Comparison of ENCODE assay signal across 9 mouse cellular contexts in the genomic region with DNA sequence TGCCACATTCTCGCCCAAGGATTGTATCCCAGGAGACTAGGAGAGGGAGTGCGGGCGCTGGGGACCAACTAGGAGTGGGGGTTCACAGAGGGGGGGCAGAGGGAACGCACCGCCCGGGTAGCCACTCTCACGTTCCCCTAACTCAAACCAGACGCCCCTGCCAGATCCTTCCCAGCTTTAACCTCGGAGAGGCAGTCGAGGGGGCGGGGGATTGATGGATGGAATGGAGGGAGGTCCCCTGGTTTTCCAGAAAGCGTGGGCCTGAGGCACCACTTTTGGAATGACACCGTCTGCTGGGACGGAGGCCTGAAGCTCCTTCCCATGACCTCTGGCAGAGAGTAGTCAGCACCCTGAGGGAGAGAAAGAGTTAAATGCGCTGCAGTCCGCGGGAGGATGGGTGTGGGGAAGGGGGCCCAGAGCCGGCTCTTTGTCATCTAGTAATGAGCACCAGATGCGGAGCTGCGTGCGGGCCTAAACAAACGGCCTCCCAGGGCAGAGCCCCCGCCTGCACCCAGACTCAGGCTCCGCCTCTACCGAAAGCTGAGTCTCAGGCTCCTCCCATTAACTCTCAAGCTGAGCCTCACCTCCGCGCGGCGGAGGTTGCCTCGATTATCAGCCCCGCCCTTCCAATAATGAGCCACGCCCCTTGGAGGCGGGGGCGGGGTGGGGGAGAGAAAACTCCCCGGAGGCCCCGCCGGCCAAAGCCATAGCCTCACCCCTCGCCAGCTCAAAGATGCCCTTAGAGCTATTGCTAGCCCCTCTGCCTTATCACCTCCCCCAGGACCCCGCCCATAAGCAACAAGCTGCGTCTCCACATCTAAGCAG. TPM values are rescaled to one million over a fixed set of nuclear protein-coding genes. Genes with fewer than 3 reads are reported as not detected.
DNase-seq lines count a peak whose midpoint lies in the region; ATAC-seq and TF ChIP-seq lines count a peak whose summit lies in the region.
"Had no signal": no experiment of that assay in that cellular context is flagged by ENCODE, and none has a peak within 500 bp of the region (broad histone marks: within the 10 kb centered on the region; RNA-seq: fewer than 3 reads in every experiment).

No protein-coding gene starts in this region.

- TF ChIP-seq CTCF in CH12.LX (conservative IDR thresholded peaks at IDR 0.05 in 1 of 2, IDR thresholded peaks at IDR 0.05 in 1 of 2; ENCODE audit: low read depth in 2 of 2, low read length in 2 of 2), result no peak

- no peaks in the 10 kb centered on the region for H3K36me3 ChIP-seq in CH12.LX (replicated peaks in 1 of 2; ENCODE audit: control insufficient read depth in 1 of 2, insufficient read depth in 1 of 2, low read length in 1 of 2)
- H3K36me3 ChIP-seq in embryonic facial prominence, embryonic 14.5 days (ENCODE audit: control insufficient read depth, insufficient read depth, low read length), result no peaks in the 10 kb centered on the region
- no peaks in the 10 kb centered on the region for H3K36me3 ChIP-seq in heart, embryonic 12.5 days
- no peaks in the 10 kb centered on the region for H3K36me3 ChIP-seq in kidney, embryonic 14.5 days (ENCODE audit: control insufficient read depth, insufficient read depth, low read length)

- 0 out of 2 replicates have a peak overlapping the region, but pooled peaks have one; percentile 35 for H3K9ac ChIP-seq in CH12.LX (ENCODE audit: insufficient read depth, low read depth)
- H3K9ac ChIP-seq in embryonic facial prominence, embryonic 14.5 days (ENCODE audit: low read depth, low read length), result peak overlapping the region; percentile 83
- peak overlapping the region; percentile 27 for H3K9ac ChIP-seq in heart, embryonic 12.5 days
- peak overlapping the region; percentile 51 for H3K9ac ChIP-seq in kidney, embryonic 14.5 days (ENCODE audit: low read depth, low read length)

- DNase-seq in CH12.LX (ENCODE audit: extremely low read depth), result peak; percentile 82
- peak; percentile 89 for DNase-seq in adipocyte (ENCODE audit: low spot score)
- DNase-seq in embryonic facial prominence, embryonic 14.5 days (ENCODE audit: low spot score), result peak; percentile 98
- peak; percentile 74 for DNase-seq in lung, postnatal 25 days (ENCODE audit: low spot score)
- DNase-seq in skeletal muscle tissue, adult 2 months (ENCODE audit: low read depth, low spot score), result peak; percentile 77
- no peak for DNase-seq in layer of hippocampus, adult 9-11 months

- TF ChIP-seq RAD21 in CH12.LX (IDR thresholded peaks at IDR 0.05; ENCODE audit: low read depth, low read length), result no peak

- peak; percentile 91 for ATAC-seq in embryonic facial prominence, embryonic 14.5 days (ENCODE audit: low read depth)
- peak; percentile 79 for ATAC-seq in heart, embryonic 12.5 days (ENCODE audit: insufficient number of reproducible peaks, low FRiP score)
- peak; percentile 84 for ATAC-seq in kidney, embryonic 14.5 days (ENCODE audit: low FRiP score, low TSS enrichment)

- dilution Hi-C loops in CH12.LX (cut with MboI; ENCODE audit: extremely low pct_ligation_motif_present, extremely low pct_unique_long_range_greater_than_20kb, low sequenced_read_pairs), result no loop called here

- 0% methylated on average over 21 of the region's 40 CpGs for WGBS in embryonic facial prominence, embryonic 14.5 days
- under 1% methylated on average over 40 of the region's 40 CpGs for WGBS in heart, embryonic 12.5 days
- 2% methylated on average over 40 of the region's 40 CpGs for WGBS in kidney, embryonic 14.5 days

- H3K27me3 ChIP-seq in CH12.LX (replicated peaks), result peaks cover 83% of the 10 kb centered on the region
- no peaks in the 10 kb centered on the region; the same call in 1 of the 2 replicates for H3K27me3 ChIP-seq in embryonic facial prominence, embryonic 14.5 days (replicated peaks; ENCODE audit: control insufficient read depth, insufficient read depth, low read length)
- H3K27me3 ChIP-seq in heart, embryonic 12.5 days (replicated peaks), result peaks cover 33% of the 10 kb centered on the region
- peaks cover 12% of the 10 kb centered on the region for H3K27me3 ChIP-seq in kidney, embryonic 14.5 days (ENCODE audit: control insufficient read depth, insufficient read depth, low read length)

- H3K27ac ChIP-seq in CH12.LX (ENCODE audit: insufficient read depth, low read depth), result no peak overlapping the region
- peak overlapping the region; percentile 96 for H3K27ac ChIP-seq in embryonic facial prominence, embryonic 14.5 days (replicated peaks; ENCODE audit: low read depth, low read length)
- peak overlapping the region; percentile 59 for H3K27ac ChIP-seq in heart, embryonic 12.5 days (ENCODE audit: poor library complexity, severe bottlenecking)
- H3K27ac ChIP-seq in kidney, embryonic 14.5 days (ENCODE audit: low read depth, low read length), result peak overlapping the region; percentile 82

- in situ Hi-C loops in CH12.LX (cut with MboI; ENCODE audit: low pct_ligation_motif_present, low pct_unique_long_range_greater_than_20kb, low sequenced_read_pairs), result no loop called here

- no peak for TF ChIP-seq EP300 in CH12.LX (IDR thresholded peaks at IDR 0.05; ENCODE audit: low read length)

- no peak for TF ChIP-seq POLR2A in CH12.LX (IDR thresholded peaks at IDR 0.05; ENCODE audit: low read depth, low read length)

- peaks cover 6% of the 10 kb centered on the region for H3K9me3 ChIP-seq in CH12.LX (replicated peaks; ENCODE audit: low read length)
- no peaks in the 10 kb centered on the region for H3K9me3 ChIP-seq in embryonic facial prominence, embryonic 14.5 days (ENCODE audit: control insufficient read depth, low read length)
- no peaks in the 10 kb centered on the region for H3K9me3 ChIP-seq in heart, embryonic 12.5 days (replicated peaks)
- no peaks in the 10 kb centered on the region for H3K9me3 ChIP-seq in kidney, embryonic 14.5 days (ENCODE audit: control insufficient read depth, low read length)

- peak overlapping the region; percentile 80 for H3K4me2 ChIP-seq in CH12.LX (ENCODE audit: insufficient read depth, low read depth, poor library complexity, severe bottlenecking)
- peak overlapping the region; percentile 77 for H3K4me2 ChIP-seq in embryonic facial prominence, embryonic 14.5 days (ENCODE audit: low read depth, low read length)
- peak overlapping the region; percentile 96 for H3K4me2 ChIP-seq in heart, embryonic 12.5 days
- peak overlapping the region; percentile 52 for H3K4me2 ChIP-seq in kidney, embryonic 14.5 days (replicated peaks; ENCODE audit: low read depth, low read length)

- H3K4me1 ChIP-seq in CH12.LX (ENCODE audit: control insufficient read depth in 1 of 2, insufficient read depth in 2 of 2), result peaks cover 8 to 23% of the 10 kb centered on the region in 2 experiments; a peak in 3 of 4 replicates
- peaks cover 39% of the 10 kb centered on the region for H3K4me1 ChIP-seq in embryonic facial prominence, embryonic 14.5 days (ENCODE audit: control insufficient read depth, insufficient read depth, low read length)
- H3K4me1 ChIP-seq in heart, embryonic 12.5 days (replicated peaks), result peaks cover 57% of the 10 kb centered on the region
- peaks cover 37% of the 10 kb centered on the region for H3K4me1 ChIP-seq in kidney, embryonic 14.5 days (ENCODE audit: control insufficient read depth, insufficient read depth, low read length)

- no peaks in the 10 kb centered on the region for H3K79me2 ChIP-seq in CH12.LX (replicated peaks; ENCODE audit: control insufficient read depth, extremely low read depth, insufficient read depth, poor library complexity, severe bottlenecking)

- peak overlapping the region; percentile 29 to 47 (median 37) for H3K4me3 ChIP-seq in CH12.LX (replicated peaks in 1 of 3; ENCODE audit: low read depth in 2 of 3, low read length in 2 of 3, poor library complexity in 1 of 3)
- H3K4me3 ChIP-seq in embryonic facial prominence, embryonic 14.5 days (ENCODE audit: low read depth, low read length), result peak overlapping the region; percentile 60
- peak overlapping the region; percentile 48 for H3K4me3 ChIP-seq in heart, embryonic 12.5 days
- peak overlapping the region; percentile 46 for H3K4me3 ChIP-seq in kidney, embryonic 14.5 days (ENCODE audit: low read length)

RNA-seq across cellular contexts. Expression of a gene that starts 3.9 kb away (rescaled TPM):
- not detected in 2 replicates for total RNA-seq in CH12.LX (2012; rRNA removed)
- total RNA-seq in CH12.LX (2014; rRNA removed), result not detected in 2 replicates
- not detected in 2 replicates for polyA plus RNA-seq in CH12.LX (2012; ENCODE audit: insufficient read length, low read depth)
- polyA plus RNA-seq in embryonic facial prominence, embryonic 14.5 days (2014; fragmentation: Nextera tagmentation; extraction: Ambion mirVana), result 138 and 146 TPM in 2 replicates
- 21.4 and 23.0 TPM in 2 replicates for polyA plus RNA-seq in heart, embryonic 12.5 days (2016; fragmentation: Nextera tagmentation; extraction: Ambion mirVana)
- 44.2 and 57.9 TPM in 2 replicates for polyA plus RNA-seq in kidney, embryonic 14.5 days (2014; fragmentation: Nextera tagmentation; extraction: Ambion mirVana)
- total RNA-seq: neutrophil, adult 5-6 weeks had no signal

RNA-seq across cellular contexts. Expression of a gene that starts 13.6 kb away (rescaled TPM):
- total RNA-seq in CH12.LX (2012; rRNA removed), result not detected in 2 replicates
- not detected in 2 replicates for total RNA-seq in CH12.LX (2014; rRNA removed)
- polyA plus RNA-seq in CH12.LX (2012; ENCODE audit: insufficient read length, low read depth), result not detected in 2 replicates
- polyA plus RNA-seq in embryonic facial prominence, embryonic 14.5 days (2014; fragmentation: Nextera tagmentation; extraction: Ambion mirVana), result 2.6 and 3.0 TPM in 2 replicates
- polyA plus RNA-seq in heart, embryonic 12.5 days (2016; fragmentation: Nextera tagmentation; extraction: Ambion mirVana), result 4.4 TPM in 2 replicates
- 1.2 and 1.7 TPM in 2 replicates for polyA plus RNA-seq in kidney, embryonic 14.5 days (2014; fragmentation: Nextera tagmentation; extraction: Ambion mirVana)
- total RNA-seq: neutrophil, adult 5-6 weeks had no signal

RNA-seq across cellular contexts. Expression of a gene that starts 16.6 kb away (rescaled TPM):
- total RNA-seq in CH12.LX (2012; rRNA removed) (62.6 and 65.0 TPM in 2 replicates), CH12.LX (2014; rRNA removed) (63.6 and 72.4 TPM in 2 replicates)
- polyA plus RNA-seq in CH12.LX (2012; ENCODE audit: insufficient read length, low read depth), result 33.1 and 39.0 TPM in 2 replicates
- 137 and 140 TPM in 2 replicates for polyA plus RNA-seq in embryonic facial prominence, embryonic 14.5 days (2014; fragmentation: Nextera tagmentation; extraction: Ambion mirVana)
- polyA plus RNA-seq in heart, embryonic 12.5 days (2016; fragmentation: Nextera tagmentation; extraction: Ambion mirVana), result 76.0 and 82.8 TPM in 2 replicates
- polyA plus RNA-seq in kidney, embryonic 14.5 days (2014; fragmentation: Nextera tagmentation; extraction: Ambion mirVana), result 114 and 115 TPM in 2 replicates

RNA-seq across cellular contexts. Expression of a gene that starts 21.5 kb away (rescaled TPM):
- total RNA-seq in CH12.LX (2012; rRNA removed), result 0.47 and 0.92 TPM in 2 replicates
- 0.13 and 0.30 TPM in 2 replicates for total RNA-seq in CH12.LX (2014; rRNA removed)
- polyA plus RNA-seq in CH12.LX (2012; ENCODE audit: insufficient read length, low read depth), result 0.74 and 0.89 TPM in 2 replicates
- polyA plus RNA-seq in embryonic facial prominence, embryonic 14.5 days (2014; fragmentation: Nextera tagmentation; extraction: Ambion mirVana), result 2.3 and 3.0 TPM in 2 replicates
- polyA plus RNA-seq in heart, embryonic 12.5 days (2016; fragmentation: Nextera tagmentation; extraction: Ambion mirVana), result 4.7 and 6.2 TPM in 2 replicates
- 2.5 and 4.8 TPM in 2 replicates for polyA plus RNA-seq in kidney, embryonic 14.5 days (2014; fragmentation: Nextera tagmentation; extraction: Ambion mirVana)

RNA-seq across cellular contexts. Expression of a gene that starts 26.6 kb away (rescaled TPM):
- total RNA-seq in CH12.LX (2012; rRNA removed), result 0.55 and 0.72 TPM in 2 replicates
- total RNA-seq in CH12.LX (2014; rRNA removed), result 0.23 TPM in 1 of 2 replicates, not detected in the other
- polyA plus RNA-seq in CH12.LX (2012; ENCODE audit: insufficient read length, low read depth), result 1.7 and 2.2 TPM in 2 replicates
- 36.0 and 45.8 TPM in 2 replicates for polyA plus RNA-seq in embryonic facial prominence, embryonic 14.5 days (2014; fragmentation: Nextera tagmentation; extraction: Ambion mirVana)
- polyA plus RNA-seq in heart, embryonic 12.5 days (2016; fragmentation: Nextera tagmentation; extraction: Ambion mirVana), result 5.9 and 7.0 TPM in 2 replicates
- polyA plus RNA-seq in kidney, embryonic 14.5 days (2014; fragmentation: Nextera tagmentation; extraction: Ambion mirVana), result 23.1 and 26.5 TPM in 2 replicates
- total RNA-seq: neutrophil, adult 5-6 weeks had no signal

Comparison
In these comparisons a context has a peak if more than half of its experiments do, and no peak if none do; other contexts are left out.
1. H3K9ac ChIP-seq: peak in every context shown above with its lines; median percentile 83 in embryonic facial prominence, embryonic 14.5 days; 51 in kidney, embryonic 14.5 days; 35 in CH12.LX; 27 in heart, embryonic 12.5 days.
2. RNA of a gene that starts 3.9 kb away (polyA plus RNA-seq): 138 to 146 TPM in embryonic facial prominence, embryonic 14.5 days, 44.2 to 57.9 TPM in kidney, embryonic 14.5 days and 21.4 to 23.0 TPM in heart, embryonic 12.5 days; not detected in CH12.LX; every median in the first group is over 10 times any median in the second.
3. Peak in every context shown above with its lines, with median percentiles within 50 percentile points of each other: H3K4me2 ChIP-seq, H3K4me3 ChIP-seq and ATAC-seq.